Mouse (Mus musculus): Measurements from ENCODE around the gene Cdkl3. TPM values are rescaled to one million over a fixed set of nuclear protein-coding genes. Genes with fewer than 3 reads are reported as not detected.

Gene Cdkl3
- polyA plus RNA-seq, 1 experiment from 2014 or later = 28.8 TPM

GRCm38 (mm10) chr11:52077939-52078338 is 73.9 kb downstream of the Cdkl3 start:
- 87% methylated on average over 4 of the region's 4 CpGs for WGBS
- H3K4me2 ChIP-seq (ENCODE audit: low read length) = no peak overlapping the region
- H3K36me3 ChIP-seq (ENCODE audit: control insufficient read depth, insufficient read depth, low read length) = no peaks in the 10 kb centered on the region
- no peak for ATAC-seq (ENCODE audit: low FRiP score, low TSS enrichment)
- no peak overlapping the region for H3K9ac ChIP-seq (replicated peaks; ENCODE audit: low read length)
- no peak for DNase-seq
- H3K27ac ChIP-seq (replicated peaks; ENCODE audit: low read depth, low read length) = no peak overlapping the region
- no peaks in the 10 kb centered on the region for H3K9me3 ChIP-seq (ENCODE audit: control insufficient read depth, low read length)
- no peaks in the 10 kb centered on the region for H3K4me1 ChIP-seq (ENCODE audit: control insufficient read depth, insufficient read depth, low read length)
- H3K27me3 ChIP-seq (ENCODE audit: control insufficient read depth, insufficient read depth, low read length) = no peaks in the 10 kb centered on the region
- H3K4me3 ChIP-seq (replicated peaks; ENCODE audit: low read depth, low read length) = no peak overlapping the region

GRCm38 (mm10) chr11:52079978-52080377 is 76.0 kb downstream of the Cdkl3 start:
- Histone ChIP-seq H3K27me3 (ENCODE audit: control insufficient read depth, insufficient read depth, low read length) (no peaks in the 10 kb centered on the region), H3K9me3 (ENCODE audit: control insufficient read depth, low read length) (no peaks in the 10 kb centered on the region), H3K4me3 (replicated peaks; ENCODE audit: low read depth, low read length) (no peak overlapping the region), H3K36me3 (ENCODE audit: control insufficient read depth, insufficient read depth, low read length) (no peaks in the 10 kb centered on the region), H3K4me1 (ENCODE audit: control insufficient read depth, insufficient read depth, low read length) (no peaks in the 10 kb centered on the region), H3K4me2 (ENCODE audit: low read length) (no peak overlapping the region), H3K27ac (replicated peaks; ENCODE audit: low read depth, low read length) (no peak overlapping the region), H3K9ac (replicated peaks; ENCODE audit: low read length) (no peak overlapping the region)
- ATAC-seq (ENCODE audit: low FRiP score, low TSS enrichment) (no peak), DNase-seq (peak; percentile 55)
- WGBS = 2% methylated on average over 5 of the region's 5 CpGs

GRCm38 (mm10) chr11:52080656-52081055 is 76.6 kb downstream of the Cdkl3 start:
- 91% methylated on average over 2 of the region's 2 CpGs for WGBS
- Histone ChIP-seq H3K4me3 (replicated peaks; ENCODE audit: low read depth, low read length) (no peak overlapping the region), H3K4me2 (ENCODE audit: low read length) (no peak overlapping the region), H3K4me1 (ENCODE audit: control insufficient read depth, insufficient read depth, low read length) (no peaks in the 10 kb centered on the region), H3K36me3 (ENCODE audit: control insufficient read depth, insufficient read depth, low read length) (no peaks in the 10 kb centered on the region), H3K27ac (replicated peaks; ENCODE audit: low read depth, low read length) (no peak overlapping the region), H3K9me3 (ENCODE audit: control insufficient read depth, low read length) (no peaks in the 10 kb centered on the region), H3K27me3 (ENCODE audit: control insufficient read depth, insufficient read depth, low read length) (no peaks in the 10 kb centered on the region), H3K9ac (replicated peaks; ENCODE audit: low read length) (no peak overlapping the region)
- DNase-seq (no peak), ATAC-seq (ENCODE audit: low FRiP score, low TSS enrichment) (no peak)

- Histone ChIP-seq H3K9me3 (ENCODE audit: control insufficient read depth, low read length) (no peaks in the 10 kb centered on the region), H3K27ac (replicated peaks; ENCODE audit: low read depth, low read length) (peak overlapping the region; percentile 67; the same call in 1 of the 2 replicates), H3K4me3 (replicated peaks; ENCODE audit: low read depth, low read length) (no peak overlapping the region), H3K4me1 (ENCODE audit: control insufficient read depth, insufficient read depth, low read length) (peaks cover 7% of the 10 kb centered on the region; the same call in 1 of the 2 replicates), H3K9ac (replicated peaks; ENCODE audit: low read length) (no peak overlapping the region), H3K27me3 (ENCODE audit: control insufficient read depth, insufficient read depth, low read length) (no peaks in the 10 kb centered on the region), H3K36me3 (ENCODE audit: control insufficient read depth, insufficient read depth, low read length) (no peaks in the 10 kb centered on the region), H3K4me2 (ENCODE audit: low read length) (peak overlapping the region; percentile 17; the same call in 1 of the 2 replicates)
- DNase-seq (no peak), ATAC-seq (ENCODE audit: low FRiP score, low TSS enrichment) (peak; percentile 20)
- 31% methylated on average over 4 of the region's 4 CpGs for WGBS
These were observed 81.8 kb downstream of the Cdkl3 start for GRCm38 (mm10) chr11:52085857-52086203.

GRCm38 (mm10) chr11:52086204-52086864 is 82.3 kb downstream of the Cdkl3 start:
- Histone ChIP-seq H3K27ac (replicated peaks; ENCODE audit: low read depth, low read length) (peak overlapping the region; percentile 67), H3K4me1 (ENCODE audit: control insufficient read depth, insufficient read depth, low read length) (peaks cover 7% of the 10 kb centered on the region; the same call in 1 of the 2 replicates), H3K9me3 (ENCODE audit: control insufficient read depth, low read length) (no peaks in the 10 kb centered on the region), H3K36me3 (ENCODE audit: control insufficient read depth, insufficient read depth, low read length) (no peaks in the 10 kb centered on the region), H3K4me2 (ENCODE audit: low read length) (peak overlapping the region; percentile 17; the same call in 1 of the 2 replicates), H3K27me3 (ENCODE audit: control insufficient read depth, insufficient read depth, low read length) (no peaks in the 10 kb centered on the region), H3K4me3 (replicated peaks; ENCODE audit: low read depth, low read length) (no peak overlapping the region), H3K9ac (replicated peaks; ENCODE audit: low read length) (no peak overlapping the region)
- WGBS = 33% methylated on average over 9 of the region's 9 CpGs
- ATAC-seq (ENCODE audit: low FRiP score, low TSS enrichment) (peak; percentile 55; the same call in 1 of the 2 replicates), DNase-seq (peak; percentile 58)

GRCm38 (mm10) chr11:52089291-52089690 is 85.3 kb downstream of the Cdkl3 start:
- no peaks in the 10 kb centered on the region for H3K36me3 ChIP-seq (ENCODE audit: control insufficient read depth, insufficient read depth, low read length)
- H3K4me1 ChIP-seq (ENCODE audit: control insufficient read depth, insufficient read depth, low read length) = peaks cover 7% of the 10 kb centered on the region; the same call in 1 of the 2 replicates
- no peak overlapping the region for H3K27ac ChIP-seq (replicated peaks; ENCODE audit: low read depth, low read length)
- no peak for ATAC-seq (ENCODE audit: low FRiP score, low TSS enrichment)
- H3K9ac ChIP-seq (replicated peaks; ENCODE audit: low read length) = no peak overlapping the region
- no peak for DNase-seq
- no peaks in the 10 kb centered on the region for H3K27me3 ChIP-seq (ENCODE audit: control insufficient read depth, insufficient read depth, low read length)
- H3K4me3 ChIP-seq (replicated peaks; ENCODE audit: low read depth, low read length) = no peak overlapping the region
- no peaks in the 10 kb centered on the region for H3K9me3 ChIP-seq (ENCODE audit: control insufficient read depth, low read length)
- 76% methylated on average over 8 of the region's 8 CpGs for WGBS
- no peak overlapping the region for H3K4me2 ChIP-seq (ENCODE audit: low read length)

- H3K27me3 ChIP-seq (ENCODE audit: control insufficient read depth, insufficient read depth, low read length) = no peaks in the 10 kb centered on the region
- no peaks in the 10 kb centered on the region for H3K36me3 ChIP-seq (ENCODE audit: control insufficient read depth, insufficient read depth, low read length)
- no peak overlapping the region for H3K4me3 ChIP-seq (replicated peaks; ENCODE audit: low read depth, low read length)
- H3K4me1 ChIP-seq (ENCODE audit: control insufficient read depth, insufficient read depth, low read length) = peaks cover 7% of the 10 kb centered on the region; the same call in 1 of the 2 replicates
- H3K4me2 ChIP-seq (ENCODE audit: low read length) = no peak overlapping the region
- H3K9me3 ChIP-seq (ENCODE audit: control insufficient read depth, low read length) = no peaks in the 10 kb centered on the region
- ATAC-seq (ENCODE audit: low FRiP score, low TSS enrichment) (no peak), DNase-seq (no peak)
- 90% methylated on average over 9 of the region's 9 CpGs for WGBS
- H3K27ac ChIP-seq (replicated peaks; ENCODE audit: low read depth, low read length) = no peak overlapping the region
- no peak overlapping the region for H3K9ac ChIP-seq (replicated peaks; ENCODE audit: low read length)
These were observed 87.2 kb downstream of the Cdkl3 start for GRCm38 (mm10) chr11:52091261-52091660.

- Histone ChIP-seq H3K9me3 (ENCODE audit: control insufficient read depth, low read length) (no peaks in the 10 kb centered on the region), H3K4me2 (ENCODE audit: low read length) (no peak overlapping the region), H3K27me3 (ENCODE audit: control insufficient read depth, insufficient read depth, low read length) (no peaks in the 10 kb centered on the region), H3K36me3 (ENCODE audit: control insufficient read depth, insufficient read depth, low read length) (no peaks in the 10 kb centered on the region), H3K27ac (replicated peaks; ENCODE audit: low read depth, low read length) (no peak overlapping the region), H3K9ac (replicated peaks; ENCODE audit: low read length) (no peak overlapping the region), H3K4me3 (replicated peaks; ENCODE audit: low read depth, low read length) (no peak overlapping the region), H3K4me1 (ENCODE audit: control insufficient read depth, insufficient read depth, low read length) (peaks cover 6% of the 10 kb centered on the region)
- no peak for ATAC-seq (ENCODE audit: low FRiP score, low TSS enrichment)
- 70% methylated on average over 5 of the region's 5 CpGs for WGBS
- no peak for DNase-seq
These were observed 90.5 kb downstream of the Cdkl3 start for GRCm38 (mm10) chr11:52094568-52094967.

- Histone ChIP-seq H3K27me3 (ENCODE audit: control insufficient read depth, insufficient read depth, low read length) (no peaks in the 10 kb centered on the region), H3K36me3 (ENCODE audit: control insufficient read depth, insufficient read depth, low read length) (0 out of 2 replicates have a peak, but pooled peaks cover 4% of the 10 kb centered on the region), H3K9me3 (ENCODE audit: control insufficient read depth, low read length) (no peaks in the 10 kb centered on the region), H3K4me3 (replicated peaks; ENCODE audit: low read depth, low read length) (no peak overlapping the region), H3K27ac (replicated peaks; ENCODE audit: low read depth, low read length) (no peak overlapping the region), H3K9ac (replicated peaks; ENCODE audit: low read length) (no peak overlapping the region), H3K4me2 (ENCODE audit: low read length) (no peak overlapping the region), H3K4me1 (ENCODE audit: control insufficient read depth, insufficient read depth, low read length) (peaks cover 27% of the 10 kb centered on the region)
- WGBS = 75% methylated on average over 3 of the region's 3 CpGs
- DNase-seq (no peak), ATAC-seq (ENCODE audit: low FRiP score, low TSS enrichment) (no peak)
These were observed 93.0 kb downstream of the Cdkl3 start for GRCm38 (mm10) chr11:52097016-52097415.

Data from midbrain, embryonic 14.5 days (tissue).